Comparison of ENCODE assay signal across 21 mouse cellular contexts in genomic region chr14:73550291-73550690, GRCm38 (mm10). TPM values are rescaled to one million over a fixed set of nuclear protein-coding genes. Genes with fewer than 3 reads are reported as not detected.
DNase-seq lines count a peak whose midpoint lies in the region; ATAC-seq and TF ChIP-seq lines count a peak whose summit lies in the region.
"Had no signal": no experiment of that assay in that cellular context is flagged by ENCODE, and none has a peak within 500 bp of the region (broad histone marks: within the 10 kb centered on the region; RNA-seq: fewer than 3 reads in every experiment).

No protein-coding gene starts in this region.

- H3K4me2 ChIP-seq in kidney, embryonic 16.5 days (replicated peaks; ENCODE audit: low read depth, low read length), result no peak overlapping the region
- H3K4me2 ChIP-seq: forebrain, embryonic 15.5 days; heart, embryonic 11.5 days; heart, embryonic 15.5 days; hindbrain, embryonic 14.5 days had no signal

- peaks cover 11% of the 10 kb centered on the region for H3K4me1 ChIP-seq in kidney, embryonic 16.5 days (ENCODE audit: insufficient read depth, low read length)
- peaks cover 14% of the 10 kb centered on the region for H3K4me1 ChIP-seq in brown adipose tissue, adult 24 weeks (ENCODE audit: control insufficient read depth, insufficient read depth, insufficient read length, low read length)

- no peak for TF ChIP-seq CTCF in layer of hippocampus, adult 2 months (conservative IDR thresholded peaks at IDR 0.05)

- no peak for ATAC-seq in kidney, embryonic 16.5 days (ENCODE audit: low FRiP score, low TSS enrichment)
- ATAC-seq: activated CD4-positive, CD25-positive, alpha-beta regulatory T cell, adult 4 months; forebrain, embryonic 15.5 days; Patski had no signal

- no peak overlapping the region for H3K9ac ChIP-seq in kidney, embryonic 16.5 days (replicated peaks; ENCODE audit: low read length)
- H3K9ac ChIP-seq: forebrain, embryonic 15.5 days; heart, embryonic 15.5 days; hindbrain, embryonic 14.5 days had no signal

- DNase-seq in kidney, adult 18-20 months, result peak; percentile 14
- DNase-seq in layer of hippocampus, adult 2 months (ENCODE audit: low spot score in 2 of 2), result no peak
- no peak for DNase-seq in layer of hippocampus, adult 9-10 months (ENCODE audit: low spot score)
- peak; percentile 35 to 54 for DNase-seq in kidney, postnatal 36 days
- no peak for DNase-seq in thymus, postnatal 10 days (ENCODE audit: low spot score in 2 of 2)
- DNase-seq: adrenal gland, postnatal 14 days; cerebellum, adult 2 months; cerebellum, postnatal 10 days; gastrocnemius, postnatal 36 days; heart, adult 18-20 months; heart, postnatal 14 days had no signal

- no peaks in the 10 kb centered on the region for H3K27me3 ChIP-seq in kidney, embryonic 16.5 days (ENCODE audit: insufficient read depth, low read length)
- H3K27me3 ChIP-seq: CH12.LX; forebrain, embryonic 15.5 days; heart, embryonic 15.5 days had no signal

- WGBS in kidney, embryonic 16.5 days, result 54% methylated on average over 3 of the region's 3 CpGs

- H3K36me3 ChIP-seq in kidney, embryonic 16.5 days (ENCODE audit: insufficient read depth, low read length), result no peaks in the 10 kb centered on the region
- H3K36me3 ChIP-seq: forebrain, embryonic 15.5 days; heart, embryonic 15.5 days had no signal

- H3K4me3 ChIP-seq in kidney, embryonic 16.5 days (ENCODE audit: low read length), result no peak overlapping the region
- H3K4me3 ChIP-seq in layer of hippocampus, adult 2 months, result no peak overlapping the region
- no peak overlapping the region for H3K4me3 ChIP-seq in brown adipose tissue, adult 24 weeks (ENCODE audit: insufficient read depth, low read depth, low read length)
- H3K4me3 ChIP-seq: embryonic facial prominence, embryonic 10.5 days; forebrain, embryonic 15.5 days; heart, embryonic 15.5 days had no signal

- no peak overlapping the region for H3K27ac ChIP-seq in kidney, embryonic 16.5 days (ENCODE audit: low read length)
- peak overlapping the region; percentile 40 for H3K27ac ChIP-seq in layer of hippocampus, adult 2 months
- H3K27ac ChIP-seq in brown adipose tissue, adult 24 weeks (replicated peaks; ENCODE audit: low read depth, low read length), result peak overlapping the region; percentile 52; the same call in 1 of the 2 replicates
- H3K27ac ChIP-seq: embryonic facial prominence, embryonic 10.5 days; forebrain, embryonic 15.5 days; heart, embryonic 15.5 days; hindbrain, embryonic 14.5 days had no signal

- H3K9me3 ChIP-seq in kidney, embryonic 16.5 days (ENCODE audit: low read length), result no peaks in the 10 kb centered on the region
- H3K9me3 ChIP-seq: embryonic facial prominence, embryonic 10.5 days; forebrain, embryonic 15.5 days; heart, embryonic 15.5 days had no signal

RNA-seq across cellular contexts. Expression of gene Nudt15, which starts 2.2 kb away (rescaled TPM):
- 8.5 and 9.5 TPM in 2 replicates for polyA plus RNA-seq in kidney, embryonic 16.5 days (2015; fragmentation: Nextera tagmentation; extraction: Ambion mirVana)
- 1 to 10 TPM; 4.8 to 7.7 TPM for total RNA-seq in layer of hippocampus, adult 2 months (2021)
- polyA plus RNA-seq in brown adipose tissue, adult 24 weeks (2012; ENCODE audit: insufficient read depth, insufficient read length, missing spikeins), result 11.5 and 12.1 TPM in 2 replicates

RNA-seq across cellular contexts. Expression of gene Sucla2, which starts 25.2 kb away (rescaled TPM):
- 128 and 139 TPM in 2 replicates for polyA plus RNA-seq in kidney, embryonic 16.5 days (2015; fragmentation: Nextera tagmentation; extraction: Ambion mirVana)
- 100 to 1,000 TPM; 151 to 152 TPM for total RNA-seq in layer of hippocampus, adult 2 months (2021)
- 1,877 and 1,970 TPM in 2 replicates for polyA plus RNA-seq in brown adipose tissue, adult 24 weeks (2012; ENCODE audit: insufficient read depth, insufficient read length, missing spikeins)

RNA-seq across cellular contexts. Expression of gene Med4, which starts 40.5 kb away (rescaled TPM):
- polyA plus RNA-seq in kidney, embryonic 16.5 days (2015; fragmentation: Nextera tagmentation; extraction: Ambion mirVana), result 93.2 and 94.5 TPM in 2 replicates
- total RNA-seq in layer of hippocampus, adult 2 months (2021), result 10 to 100 TPM; 31.7 to 35.4 TPM
- polyA plus RNA-seq in brown adipose tissue, adult 24 weeks (2012; ENCODE audit: insufficient read depth, insufficient read length, missing spikeins), result 14.7 and 23.5 TPM in 2 replicates

Comparison
In these comparisons a context has a peak if more than half of its experiments do, and no peak if none do; other contexts are left out.
1. DNase-seq: peak in kidney, adult 18-20 months (single experiment) and kidney, postnatal 36 days (2 of 2); none in layer of hippocampus, adult 2 months (0 of 2), layer of hippocampus, adult 9-10 months (single experiment) and thymus, postnatal 10 days (0 of 2).
2. RNA of gene Sucla2, which starts 25.2 kb away (polyA plus RNA-seq): 1,877 to 1,970 TPM in brown adipose tissue, adult 24 weeks; 128 to 139 TPM in kidney, embryonic 16.5 days; every median in the first group is over 10 times any median in the second.